Mouse (Mus musculus) hindbrain, embryonic 11.5 days (tissue): ENCODE measurements around the gene Scn10a. TPM values are rescaled to one million over a fixed set of nuclear protein-coding genes. Genes with fewer than 3 reads are reported as not detected.
A peak's percentile ranks its signal among the peaks of the same experiment; 100 is the strongest.

ENCODE experiments used
- ATAC-seq: fragments of 200-750 bp; cut with Nextera tagmentation; 2 replicates; pipeline ENCODE4 v1.8.0; 2017; ENCODE audit warnings: mild to moderate bottlenecking, moderate TSS enrichment, moderate library complexity; ENCODE audit not compliant: low FRiP score
- DNase-seq: peaks from one replicate; pipeline ENCODE4 v3.0.0-alpha.2; 2015; ENCODE audit warnings: low spot score
- H3K27ac ChIP-seq: fragments of 300-500 bp; sonication (generic); 2 replicates; pipeline ENCODE4 v1.5.1; 2014; ENCODE audit warnings: mild to moderate bottlenecking, low read depth, low read length
- H3K27me3 ChIP-seq: fragments of 300-500 bp; sonication (generic); 2 replicates; pipeline ENCODE4 v1.6.1; 2014; ENCODE audit warnings: mild to moderate bottlenecking, low read length, moderate library complexity, mixed read lengths; ENCODE audit not compliant: control insufficient read depth, insufficient read depth
- H3K36me3 ChIP-seq: fragments of 300-500 bp; sonication (generic); 2 replicates; pipeline ENCODE4 v1.6.1; 2014; ENCODE audit warnings: mild to moderate bottlenecking, low read length, moderate library complexity, mixed read lengths; ENCODE audit not compliant: control insufficient read depth, insufficient read depth
- H3K4me1 ChIP-seq: fragments of 300-500 bp; sonication (generic); replicated peaks from 2 replicates; pipeline ENCODE4 v1.6.1; 2014; ENCODE audit warnings: low read length, mixed read lengths; ENCODE audit not compliant: control insufficient read depth, insufficient read depth
- H3K4me2 ChIP-seq: fragments of 300-500 bp; sonication (generic); replicated peaks from 2 replicates; pipeline ENCODE4 v1.6.1; 2014; ENCODE audit warnings: mild to moderate bottlenecking, low read depth, low read length
- H3K4me3 ChIP-seq: fragments of 300-500 bp; sonication (generic); 2 replicates; pipeline ENCODE4 v1.5.1; 2014; ENCODE audit warnings: low read depth, low read length
- H3K9ac ChIP-seq: fragments of 300-500 bp; sonication (generic); 2 replicates; pipeline ENCODE4 v1.6.1; 2014; ENCODE audit warnings: low read depth, low read length
- H3K9me3 ChIP-seq: fragments of 300-500 bp; sonication (generic); 2 replicates; pipeline ENCODE4 v1.6.1; 2016; ENCODE audit warnings: low read length; ENCODE audit not compliant: control insufficient read depth
- WGBS: fragments of 180-500 bp; shearing (Covaris S2); extraction: QIAGEN DNeasy Blood & Tissue Kit; methylation state at CpG from one replicate; pipeline ENCODE4 v1.1.7; 2014; 5-methylcytosine and 5-hydroxymethylcytosine counted together
- polyA plus RNA-seq: library from polyadenylated mRNA; unstranded; fragments of >200 nt; fragmentation: Nextera tagmentation; extraction: Ambion mirVana; gene quantifications from 2 replicates; pipeline ENCODE4 v1.2.1, GENCODE M21; 2014

Gene Scn10a
- polyA plus RNA-seq, result 0.26 and 0.36 TPM in 2 replicates

GRCm38 (mm10) chr9:119719222-119719621 lies at the start of gene Scn10a:
TSS of gene Scn10a (minus strand) at chr9:119719322.
- Histone ChIP-seq H3K9me3 (no peaks in the 10 kb centered on the region), H3K27ac (no peak within 1 kb of the TSS), H3K4me3 (no peak within 1 kb of the TSS), H3K4me2 (no peak within 1 kb of the TSS), H3K4me1 (no peaks in the 10 kb centered on the region), H3K27me3 (no peaks in the 10 kb centered on the region), H3K36me3 (no peaks in the 10 kb centered on the region), H3K9ac (no peak within 1 kb of the TSS)
- 84% methylated on average over 11 of the region's 11 CpGs for WGBS
- DNase-seq, result no peak
- no peak for ATAC-seq

DNA sequence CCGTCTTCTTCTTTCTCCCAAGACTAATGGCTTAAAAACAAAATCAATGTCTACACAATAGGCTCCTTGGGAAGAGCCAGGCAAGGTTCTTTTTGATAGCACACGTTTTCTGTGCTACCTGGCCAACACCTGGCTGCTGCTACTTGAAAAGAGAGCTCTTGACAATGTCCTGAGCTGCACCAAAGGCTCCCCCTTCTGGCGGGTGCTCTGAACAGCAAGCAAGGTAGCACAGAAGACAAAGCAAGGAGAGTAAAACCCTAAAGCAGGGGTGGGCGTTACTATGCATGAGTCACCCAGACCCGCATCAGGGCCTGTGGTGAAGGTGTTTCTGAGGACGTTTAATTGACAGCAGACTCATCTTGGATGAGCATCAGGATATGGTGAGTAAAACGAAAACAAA lies 49.5 kb upstream of the Scn10a start:
- ATAC-seq (no peak), DNase-seq (peak; percentile 41)
- no peaks in the 10 kb centered on the region for H3K4me1 ChIP-seq
- no peaks in the 10 kb centered on the region for H3K27me3 ChIP-seq
- H3K27ac ChIP-seq, result no peak overlapping the region
- H3K4me3 ChIP-seq, result no peak overlapping the region
- no peaks in the 10 kb centered on the region for H3K36me3 ChIP-seq
- no peaks in the 10 kb centered on the region for H3K9me3 ChIP-seq
- no peak overlapping the region for H3K9ac ChIP-seq
- WGBS, result 43% methylated on average over 7 of the region's 7 CpGs
- H3K4me2 ChIP-seq, result no peak overlapping the region

GRCm38 (mm10) chr9:119760226-119760625 lies 41.1 kb upstream of the Scn10a start:
- Histone ChIP-seq H3K4me1 (no peaks in the 10 kb centered on the region), H3K36me3 (no peaks in the 10 kb centered on the region), H3K4me3 (no peak overlapping the region), H3K4me2 (no peak overlapping the region), H3K9me3 (no peaks in the 10 kb centered on the region; the same call in 1 of the 2 replicates), H3K27ac (no peak overlapping the region), H3K27me3 (no peaks in the 10 kb centered on the region), H3K9ac (no peak overlapping the region)
- no peak for DNase-seq
- 79% methylated on average over 3 of the region's 3 CpGs for WGBS
- no peak for ATAC-seq

DNA sequence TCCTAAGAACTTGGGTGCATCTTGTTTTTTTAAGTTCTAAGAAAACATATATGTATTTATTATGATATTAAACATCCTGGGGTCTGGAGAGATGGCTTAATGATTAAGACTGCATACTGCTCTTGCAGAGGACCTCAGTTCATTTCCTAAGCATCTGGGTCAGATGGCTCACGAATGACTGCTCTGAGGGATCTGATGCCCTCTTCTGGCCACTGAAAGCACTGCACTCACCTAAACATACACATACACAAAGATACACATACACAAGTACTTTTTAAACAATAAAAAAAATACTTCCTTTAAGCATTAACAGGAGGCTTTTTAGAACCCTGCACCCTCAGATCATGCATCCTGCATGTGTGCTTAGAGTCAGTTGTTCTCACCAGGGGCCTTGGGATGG lies 40.3 kb upstream of the Scn10a start:
- H3K4me3 ChIP-seq, result no peak overlapping the region
- H3K9me3 ChIP-seq, result no peaks in the 10 kb centered on the region; the same call in 1 of the 2 replicates
- H3K9ac ChIP-seq, result no peak overlapping the region
- ATAC-seq, result no peak
- H3K27me3 ChIP-seq, result no peaks in the 10 kb centered on the region
- no peak overlapping the region for H3K4me2 ChIP-seq
- no peaks in the 10 kb centered on the region for H3K4me1 ChIP-seq
- 89% methylated on average over 1 of the region's 1 CpGs for WGBS
- no peak overlapping the region for H3K27ac ChIP-seq
- H3K36me3 ChIP-seq, result no peaks in the 10 kb centered on the region
- no peak for DNase-seq

DNA sequence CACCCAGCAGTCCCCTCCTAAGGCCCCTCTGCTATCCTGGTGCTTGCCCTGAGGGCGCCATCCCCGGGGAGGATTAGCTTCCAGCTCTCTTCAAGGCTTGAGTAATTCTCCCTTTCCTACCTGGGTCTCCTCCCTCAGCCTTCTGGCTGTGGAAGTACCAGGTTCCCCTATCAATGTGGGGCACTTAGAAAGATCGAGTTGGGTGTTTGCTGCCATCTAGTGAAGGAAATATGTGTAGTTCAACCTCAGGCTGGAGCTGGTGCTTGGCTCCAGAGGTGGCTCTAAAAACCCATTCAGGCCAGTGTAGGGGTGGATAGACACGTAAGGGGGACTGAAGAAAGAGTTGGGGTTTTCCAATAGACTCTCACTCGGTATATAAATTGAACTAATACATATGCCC lies 32.4 kb upstream of the Scn10a start:
- ATAC-seq (no peak), DNase-seq (peak; percentile 47)
- Histone ChIP-seq H3K4me2 (no peak overlapping the region), H3K4me3 (no peak overlapping the region), H3K9me3 (no peaks in the 10 kb centered on the region), H3K27ac (no peak overlapping the region), H3K36me3 (no peaks in the 10 kb centered on the region), H3K9ac (no peak overlapping the region), H3K4me1 (no peaks in the 10 kb centered on the region), H3K27me3 (no peaks in the 10 kb centered on the region)
- 13% methylated on average over 5 of the region's 5 CpGs for WGBS

DNA sequence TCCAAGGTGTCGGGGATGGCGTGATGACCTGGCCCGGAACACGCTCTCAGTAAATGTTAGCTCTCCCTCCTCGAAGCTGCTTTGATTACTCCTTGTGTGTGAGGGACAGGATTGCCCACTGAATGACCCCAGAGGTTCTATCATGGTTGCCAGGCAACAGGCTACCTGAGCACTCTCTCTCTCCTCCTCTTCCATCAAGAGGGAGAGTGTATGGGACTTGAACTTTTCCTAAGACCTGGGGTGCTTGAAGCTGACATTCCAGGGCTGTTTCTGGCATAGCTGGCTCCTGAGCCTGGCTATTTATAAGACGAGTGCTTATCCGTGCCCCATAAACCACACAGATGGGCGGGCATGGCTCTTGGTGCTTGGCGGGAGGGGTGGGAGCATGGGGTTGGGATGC lies 30.0 kb upstream of the Scn10a start:
- Histone ChIP-seq H3K4me2 (no peak overlapping the region), H3K27ac (no peak overlapping the region), H3K27me3 (no peaks in the 10 kb centered on the region), H3K4me1 (no peaks in the 10 kb centered on the region), H3K9ac (no peak overlapping the region), H3K4me3 (no peak overlapping the region), H3K36me3 (no peaks in the 10 kb centered on the region), H3K9me3 (no peaks in the 10 kb centered on the region)
- DNase-seq (no peak), ATAC-seq (no peak)
- WGBS, result 88% methylated on average over 9 of the region's 9 CpGs

GRCm38 (mm10) chr9:119743900-119744299 lies 24.8 kb upstream of the Scn10a start:
- H3K4me2 ChIP-seq, result no peak overlapping the region
- WGBS, result 86% methylated on average over 4 of the region's 4 CpGs
- no peaks in the 10 kb centered on the region for H3K36me3 ChIP-seq
- no peaks in the 10 kb centered on the region for H3K4me1 ChIP-seq
- no peaks in the 10 kb centered on the region for H3K27me3 ChIP-seq
- DNase-seq (no peak), ATAC-seq (no peak)
- no peak overlapping the region for H3K9ac ChIP-seq
- no peak overlapping the region for H3K4me3 ChIP-seq
- no peak overlapping the region for H3K27ac ChIP-seq
- no peaks in the 10 kb centered on the region for H3K9me3 ChIP-seq

- Histone ChIP-seq H3K36me3 (no peaks in the 10 kb centered on the region), H3K9me3 (no peaks in the 10 kb centered on the region), H3K4me3 (no peak overlapping the region), H3K4me1 (no peaks in the 10 kb centered on the region), H3K27me3 (no peaks in the 10 kb centered on the region), H3K9ac (no peak overlapping the region), H3K4me2 (no peak overlapping the region), H3K27ac (no peak overlapping the region)
- 86% methylated on average over 3 of the region's 3 CpGs for WGBS
- DNase-seq (no peak), ATAC-seq (no peak)
Measured at GRCm38 (mm10) chr9:119743312-119743711, 24.2 kb upstream of the Scn10a start.

DNA sequence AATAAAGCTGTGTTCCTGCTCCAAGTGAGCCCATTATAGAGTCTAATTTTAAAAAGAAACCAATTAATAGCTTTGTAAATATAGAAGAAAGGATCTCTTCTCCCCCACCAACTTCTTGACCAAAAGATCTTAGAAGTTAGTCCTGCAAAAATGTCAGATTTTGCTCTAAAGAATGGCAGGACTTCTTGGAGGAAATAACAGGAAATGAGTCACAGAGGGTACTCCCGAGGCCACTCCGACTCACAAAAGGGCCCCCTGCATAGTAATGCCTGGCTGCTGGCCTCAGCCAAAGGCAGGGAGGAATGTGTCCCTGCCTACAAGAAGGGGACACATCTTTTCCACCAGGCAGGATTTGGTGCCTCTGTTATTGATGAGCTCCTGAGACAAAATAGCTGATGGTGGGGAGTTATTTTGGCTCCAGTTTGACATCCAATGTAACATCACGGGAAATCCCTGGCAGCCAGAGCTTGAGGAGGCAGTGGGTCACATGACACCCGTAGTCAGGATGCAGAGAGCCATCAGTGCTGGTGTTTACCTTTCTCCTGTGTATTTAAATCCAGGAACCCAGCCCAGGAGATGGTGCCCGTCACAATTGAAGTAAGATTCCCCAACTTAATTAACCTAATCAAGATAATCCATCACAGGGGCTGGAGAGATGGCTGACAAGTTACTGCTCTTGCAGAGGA lies 22.1 kb upstream of the Scn10a start:
- Histone ChIP-seq H3K27ac (no peak overlapping the region), H3K9me3 (no peaks in the 10 kb centered on the region), H3K36me3 (no peaks in the 10 kb centered on the region), H3K4me1 (no peaks in the 10 kb centered on the region), H3K27me3 (no peaks in the 10 kb centered on the region), H3K4me3 (no peak overlapping the region), H3K9ac (no peak overlapping the region), H3K4me2 (no peak overlapping the region)
- ATAC-seq (no peak), DNase-seq (no peak)
- 61% methylated on average over 5 of the region's 5 CpGs for WGBS
